Mouse (Mus musculus): ENCODE results near the gene Tshz2. TPM values are rescaled to one million over a fixed set of nuclear protein-coding genes. Genes with fewer than 3 reads are reported as not detected.

Tshz2 gene
- total RNA-seq, 2 experiments from 2014 or later: 12.8 to 14.4 TPM

DNA sequence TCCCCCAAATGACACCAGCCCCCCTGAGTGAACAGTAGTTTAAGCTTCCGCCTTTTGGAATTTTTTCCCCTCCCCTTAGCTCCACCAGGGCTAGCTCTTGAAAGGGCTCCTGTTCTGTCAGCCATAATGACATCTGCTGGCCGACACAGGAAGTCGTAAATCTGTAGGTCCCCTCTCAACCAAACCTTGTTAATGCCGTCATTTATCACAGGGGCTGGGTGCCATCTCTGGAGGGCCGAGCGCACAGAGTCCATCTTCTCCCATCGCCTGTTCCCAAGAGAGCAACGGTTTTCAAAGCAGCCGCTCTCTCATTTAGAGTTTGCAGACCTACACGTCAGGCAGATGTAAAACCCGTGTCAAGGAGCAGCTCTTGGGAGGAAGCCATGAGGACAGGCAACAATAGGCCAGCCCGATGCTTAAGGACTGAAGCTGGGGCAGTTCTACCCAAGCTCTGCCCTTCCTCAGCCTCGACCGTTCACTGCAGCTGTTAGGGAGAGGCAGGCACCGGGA is 11.6 kb upstream of the Tshz2 start:
- intact Hi-C loops (cut with DNase I): no loop called here
- DNase-seq (ENCODE audit: low spot score): no peak

DNA sequence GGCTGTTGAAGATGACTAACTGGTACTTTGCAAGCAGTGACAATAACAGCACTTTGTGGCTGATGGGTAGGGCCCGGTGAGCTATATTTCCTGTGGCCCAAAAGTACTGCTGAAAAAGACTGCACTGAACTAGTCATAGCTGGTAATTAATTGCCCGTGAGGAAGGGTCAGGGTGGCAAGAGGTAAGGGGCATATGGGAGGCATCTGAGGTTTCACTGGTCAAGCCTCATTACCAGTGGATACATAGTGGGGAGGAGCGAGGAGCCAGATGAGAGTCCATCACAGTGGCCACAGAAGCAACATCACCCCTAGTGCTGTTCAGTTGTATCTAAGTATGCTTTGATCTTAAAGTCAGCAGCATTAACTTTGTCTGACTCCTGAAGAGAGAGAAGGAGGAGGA is 2.7 kb upstream of the Tshz2 start:
- no peak for DNase-seq (ENCODE audit: low spot score)
- intact Hi-C loops (cut with DNase I): loop anchor here (5.0 kb wide), 2 partner anchors 37 to 217 kb away; no protein-coding TSS in a partner anchor

DNA sequence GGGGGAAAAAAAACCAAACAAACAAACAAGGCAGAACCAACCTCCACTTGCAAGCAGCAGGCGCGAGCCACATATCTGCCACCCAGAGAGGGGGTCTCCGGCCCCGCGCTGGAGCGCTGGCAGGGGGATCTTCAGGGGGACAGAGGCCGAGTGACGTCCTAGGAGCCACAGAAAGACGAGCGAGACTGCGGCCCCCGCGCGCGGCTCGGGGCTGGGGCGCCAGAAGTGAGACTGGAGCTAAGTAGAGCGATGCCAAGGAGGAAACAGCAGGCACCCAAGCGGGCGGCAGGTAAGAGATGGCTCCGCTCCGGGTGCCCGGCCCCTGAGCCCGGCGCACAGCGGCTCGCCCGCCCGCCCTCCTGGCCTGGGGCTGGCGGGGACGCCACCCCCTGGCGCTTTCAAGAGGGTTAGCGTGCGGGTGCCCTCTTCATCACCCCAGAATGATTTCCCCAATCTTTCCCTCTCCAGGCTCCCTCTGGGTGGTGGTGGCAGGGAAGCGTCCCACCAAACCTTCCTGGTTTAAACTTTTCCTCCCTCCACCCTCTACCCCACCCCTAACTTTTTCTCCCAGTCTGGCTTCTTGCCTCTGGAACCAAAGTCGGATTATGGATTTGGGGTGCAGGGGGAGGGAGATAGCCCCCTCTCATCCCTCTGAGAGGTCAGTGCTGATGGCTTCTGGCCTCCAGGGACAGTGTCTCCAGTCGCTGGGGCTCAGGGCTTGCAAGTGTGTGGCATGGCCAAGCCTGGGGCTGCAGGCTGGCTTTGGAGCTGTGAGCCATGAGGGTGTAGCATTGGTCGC is 877 bp downstream of the Tshz2 start:
- intact Hi-C loops (cut with DNase I): loop anchor here (2.0 to 5.0 kb wide), 4 partner anchors 34 to 214 kb away; no protein-coding TSS in a partner anchor
- DNase-seq (ENCODE audit: low spot score): peak; percentile 17

DNA sequence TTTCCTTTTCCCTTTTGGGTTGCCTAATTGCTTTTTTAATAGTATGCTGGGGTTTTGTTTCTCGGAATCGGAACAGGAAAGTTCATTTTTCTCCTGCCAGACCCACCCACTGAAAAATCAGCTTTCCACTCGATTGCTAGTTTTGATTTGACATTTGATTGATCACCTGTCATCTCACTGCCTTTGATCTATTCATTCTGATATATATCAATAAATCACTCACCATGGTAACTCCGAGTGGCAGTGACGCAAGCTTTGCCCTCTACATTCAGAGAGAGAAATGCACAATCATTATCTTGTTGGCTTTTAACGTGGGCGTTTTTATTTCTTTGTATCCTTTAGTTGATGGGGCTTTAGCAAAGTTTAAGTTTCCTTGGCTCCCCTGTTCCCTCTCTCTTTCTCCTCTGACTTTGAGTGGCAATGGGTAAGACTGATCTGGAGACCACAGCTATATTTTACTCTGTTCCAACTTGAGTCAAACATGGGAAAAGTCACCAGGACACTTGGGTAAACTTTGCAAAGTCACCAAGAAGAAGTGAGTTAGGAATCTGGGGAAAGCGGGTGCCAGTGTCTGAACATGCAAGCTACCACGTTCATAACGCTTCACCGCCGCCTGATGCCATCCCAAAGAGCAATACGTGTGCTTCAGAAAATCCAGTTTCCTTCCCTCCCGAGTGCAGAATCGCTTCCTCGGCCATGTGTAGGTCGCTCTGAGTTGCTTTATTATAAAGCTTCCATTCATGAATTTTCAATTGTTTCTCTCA is 2.0 kb downstream of the Tshz2 start:
- intact Hi-C loops (cut with DNase I): loop anchor here (5.0 kb wide), 2 partner anchors 32 to 212 kb away; no protein-coding TSS in a partner anchor

DNA sequence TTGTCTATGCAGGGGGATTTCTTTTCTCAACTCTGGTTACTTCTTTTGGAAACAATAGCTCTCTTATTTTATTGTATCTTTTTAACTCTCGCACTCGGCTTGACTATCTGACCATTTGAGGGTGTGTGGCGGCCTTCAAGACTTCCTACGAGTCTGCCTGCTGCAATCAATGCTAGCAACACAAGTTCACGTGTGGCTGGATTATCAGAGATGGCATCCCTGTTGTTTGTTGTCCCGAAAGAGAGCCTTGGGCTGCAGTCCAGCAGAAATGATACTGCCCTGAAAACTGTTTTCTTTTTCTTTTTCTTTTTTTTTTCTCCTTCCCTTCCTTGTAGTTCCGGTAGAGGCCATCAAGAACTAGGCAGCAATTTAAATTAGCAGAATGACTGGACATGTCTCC is 2.6 kb downstream of the Tshz2 start:
- intact Hi-C loops (cut with DNase I): no loop called here
- DNase-seq (ENCODE audit: low spot score): no peak

More for the DNA sequence above, 2.0 kb downstream of the Tshz2 start:
- no peak for DNase-seq (ENCODE audit: low spot score)

DNA sequence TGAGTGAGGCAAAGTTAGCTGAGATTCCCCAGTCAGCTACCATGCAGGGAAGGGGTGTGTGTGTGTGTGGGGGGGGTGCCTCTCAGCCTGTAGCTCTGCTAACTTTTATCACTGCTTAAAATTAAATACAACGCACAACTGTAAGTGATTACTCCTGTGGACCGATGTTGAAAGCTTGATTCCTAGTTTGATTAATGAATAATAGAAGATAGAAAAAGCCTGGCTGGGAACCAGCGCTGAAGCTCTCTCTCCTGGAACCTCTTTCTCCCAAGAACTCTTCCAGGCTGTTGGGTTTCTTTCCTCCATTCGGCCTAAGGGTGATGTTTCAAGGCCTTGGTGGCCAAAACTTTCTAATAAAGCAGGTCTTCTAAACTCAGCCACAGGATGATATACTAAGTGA is 3.6 kb downstream of the Tshz2 start:
- intact Hi-C loops (cut with DNase I): no loop called here
- DNase-seq (ENCODE audit: low spot score): no peak

DNA sequence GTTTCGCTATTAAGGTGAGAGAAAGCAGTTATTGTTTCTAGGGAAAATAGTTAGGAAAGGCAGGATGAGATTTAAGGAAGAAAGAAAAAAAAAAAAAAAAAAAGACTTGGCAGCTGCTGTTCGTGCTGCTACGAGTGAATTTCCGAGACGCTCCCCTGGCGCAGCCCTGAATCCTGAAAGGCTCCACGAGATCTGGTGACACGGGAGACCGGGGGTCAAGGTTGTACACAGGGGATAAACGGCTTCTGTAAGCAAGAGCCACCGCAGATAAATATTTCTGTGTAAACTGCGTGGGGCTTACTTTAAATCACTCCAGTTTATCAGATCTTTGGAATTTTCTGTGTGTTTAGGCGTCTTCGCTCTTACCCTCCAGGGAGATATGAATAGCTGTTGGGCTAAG is 8.7 kb downstream of the Tshz2 start:
- intact Hi-C loops (cut with DNase I): no loop called here
- DNase-seq (ENCODE audit: low spot score): no peak

DNA sequence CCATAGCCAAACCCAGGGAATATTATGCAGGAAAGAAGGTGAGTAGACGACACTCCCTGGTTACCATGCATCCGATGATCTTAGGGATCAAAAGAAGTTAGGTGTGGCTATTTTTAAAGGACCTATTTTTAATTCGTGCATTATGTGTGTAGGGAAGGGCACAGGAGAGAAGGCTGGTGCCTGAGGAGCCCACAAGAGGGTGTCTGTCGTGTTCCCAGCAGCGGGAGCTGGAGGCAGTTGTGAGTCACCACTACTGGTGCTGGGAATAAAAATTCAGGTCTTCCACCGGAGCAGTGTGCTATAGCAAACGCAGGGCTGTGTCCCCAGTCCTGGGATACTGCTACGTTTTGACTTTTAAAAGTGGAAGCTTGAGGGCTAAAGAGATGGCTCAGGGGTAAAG is 9.6 kb downstream of the Tshz2 start:
- no peak for DNase-seq (ENCODE audit: low spot score)
- intact Hi-C loops (cut with DNase I): no loop called here

DNA sequence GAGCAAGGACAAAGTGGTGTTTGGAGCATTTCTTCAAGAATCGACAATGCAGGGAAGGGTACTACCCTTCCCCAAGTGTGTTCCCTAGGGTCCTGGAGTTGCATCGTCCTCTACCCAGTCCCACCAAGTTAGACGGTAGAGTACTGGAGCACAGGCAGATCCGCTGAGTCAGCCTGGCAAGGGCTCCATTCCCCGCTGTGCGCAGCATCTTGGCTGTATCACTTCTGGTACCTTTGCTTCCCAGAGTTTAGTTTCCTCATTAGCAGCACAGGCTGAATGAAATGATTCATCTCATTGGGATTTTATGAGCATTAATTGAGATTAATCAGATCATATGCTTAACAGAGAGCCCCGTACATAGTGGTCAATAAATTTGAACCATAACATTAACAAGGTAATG is 14.3 kb downstream of the Tshz2 start:
- intact Hi-C loops (cut with DNase I): no loop called here
- no peak for DNase-seq (ENCODE audit: low spot score)

DNA sequence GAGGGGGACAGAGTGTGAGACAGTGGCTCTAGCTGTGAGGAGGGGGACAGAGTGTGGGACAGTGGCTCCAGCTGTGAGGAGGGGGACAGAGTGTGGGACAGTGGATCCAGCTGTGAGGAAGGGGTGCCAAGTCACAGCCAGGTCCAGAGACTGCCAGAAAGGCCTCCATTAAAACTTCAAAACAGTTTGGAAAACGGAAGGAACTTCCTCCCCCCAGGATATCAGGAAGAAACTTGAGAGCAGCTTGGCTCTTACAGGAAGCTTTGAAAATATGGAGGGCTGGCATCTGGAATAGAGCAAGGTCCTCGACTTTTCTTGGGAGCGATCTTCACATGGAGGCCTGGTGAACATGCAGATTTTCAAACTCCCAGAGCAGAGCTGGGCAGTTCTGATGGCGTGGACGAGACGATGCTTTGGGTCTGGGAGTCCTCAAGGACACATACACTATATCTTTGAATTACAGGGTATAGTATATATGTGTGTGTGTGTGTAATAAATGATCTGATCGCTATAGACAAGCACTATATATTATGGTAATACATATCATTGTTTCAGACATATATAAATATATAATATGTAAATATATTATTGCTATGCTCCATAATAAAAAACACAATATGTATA is 16.6 kb downstream of the Tshz2 start:
- intact Hi-C loops (cut with DNase I): no loop called here
- no peak for DNase-seq (ENCODE audit: low spot score)

DNA sequence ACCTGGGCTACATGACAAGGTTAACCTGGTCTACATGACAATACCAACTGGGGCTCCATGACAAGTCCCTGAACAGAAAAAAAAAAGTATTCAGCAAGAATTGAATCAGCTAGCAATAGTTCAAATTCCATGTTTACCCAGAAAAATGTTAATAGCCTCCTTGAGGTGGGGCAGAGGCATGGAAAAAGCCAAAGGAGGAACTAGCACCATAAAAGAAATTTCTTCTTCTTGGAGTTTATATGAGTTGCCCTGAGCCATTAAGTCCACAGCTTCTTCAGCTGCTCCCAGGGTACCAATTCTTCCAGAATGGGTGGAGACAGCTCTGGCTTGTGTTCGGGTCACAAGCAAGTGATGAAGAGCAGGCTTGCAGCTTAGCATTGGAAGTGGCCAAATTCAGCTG is 20.5 kb downstream of the Tshz2 start:
- intact Hi-C loops (cut with DNase I): no loop called here
- DNase-seq (ENCODE audit: low spot score): no peak

DNA sequence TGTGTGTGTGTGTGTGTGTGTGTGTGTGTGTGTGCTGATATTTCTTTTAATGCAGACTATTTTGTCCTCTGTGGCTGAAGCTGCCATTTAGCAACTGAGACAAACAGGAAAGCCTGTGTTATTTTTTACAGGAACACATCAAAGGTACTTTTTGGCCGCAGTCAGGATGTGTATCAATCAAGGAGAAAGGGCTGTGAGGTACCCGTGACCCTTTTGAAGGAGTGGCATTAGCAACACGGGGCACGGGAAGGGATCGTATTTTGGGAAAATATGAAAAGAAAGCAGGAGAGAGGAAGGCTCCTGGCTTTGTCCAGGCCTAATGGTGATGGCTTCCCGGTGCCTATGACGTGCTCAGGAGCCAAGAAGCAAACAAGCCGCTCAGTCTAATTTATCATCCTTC is 31.0 kb downstream of the Tshz2 start:
- DNase-seq (ENCODE audit: low spot score): no peak
- intact Hi-C loops (cut with DNase I): no loop called here

DNA sequence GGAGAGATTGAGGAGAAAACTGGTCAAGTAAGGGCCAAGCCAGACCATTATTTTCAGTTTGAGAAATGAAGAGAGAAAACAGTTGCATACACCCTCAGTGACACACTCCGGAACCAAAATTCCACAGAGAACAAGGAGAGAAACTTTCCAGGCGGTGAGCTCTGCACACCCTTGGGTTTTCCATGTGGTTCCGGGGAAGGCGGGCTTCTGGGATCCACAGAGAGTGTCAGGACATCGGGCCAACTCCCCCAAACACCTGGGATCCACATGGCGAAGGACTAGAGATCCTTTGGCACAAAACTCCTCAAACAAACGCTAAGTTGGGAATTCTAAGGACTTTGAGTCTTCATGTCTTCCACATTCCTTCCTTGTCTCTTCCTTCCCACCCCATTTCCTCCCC is 38.5 kb downstream of the Tshz2 start:
- no peak for DNase-seq (ENCODE audit: low spot score)
- intact Hi-C loops (cut with DNase I): no loop called here

DNA sequence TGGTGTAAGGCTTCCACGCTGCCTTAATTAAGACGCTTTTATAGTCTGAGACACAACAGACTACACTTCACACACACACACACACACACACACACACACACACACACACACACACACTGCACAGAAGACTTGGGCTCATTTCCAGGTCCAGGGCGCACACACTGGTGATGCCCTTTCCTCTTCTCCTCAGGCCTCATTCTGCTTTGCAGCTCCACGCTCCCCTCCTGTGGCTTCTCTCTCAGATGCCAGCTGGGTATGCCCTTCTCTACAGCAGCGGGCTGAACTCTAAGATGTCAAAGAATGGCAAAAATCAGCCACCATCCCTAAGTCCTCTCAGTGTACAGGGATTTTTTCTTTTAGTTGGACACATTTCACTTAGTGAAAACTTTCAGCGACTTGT is 41.0 kb downstream of the Tshz2 start:
- no peak for DNase-seq (ENCODE audit: low spot score)
- intact Hi-C loops (cut with DNase I): no loop called here

DNA sequence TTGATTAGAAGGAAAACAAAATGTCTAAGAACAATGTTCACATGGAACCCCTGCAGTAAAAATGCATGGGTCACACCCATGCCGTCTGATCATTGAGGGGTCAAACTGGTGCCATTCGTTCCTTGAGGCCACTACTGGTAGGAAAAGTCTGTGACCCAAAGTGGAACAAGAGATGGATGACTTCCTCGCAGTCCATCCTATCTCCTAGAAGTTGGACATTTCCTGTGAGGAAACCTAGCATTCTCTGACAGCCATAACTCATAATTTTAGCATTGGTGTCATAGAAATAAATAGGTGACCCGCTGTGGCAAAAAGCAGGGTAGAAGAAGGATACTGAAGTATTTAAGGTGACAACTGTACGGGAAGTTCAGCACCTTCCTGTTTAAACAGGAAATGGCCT is 41.4 kb downstream of the Tshz2 start:
- no peak for DNase-seq (ENCODE audit: low spot score)
- intact Hi-C loops (cut with DNase I): no loop called here

DNA sequence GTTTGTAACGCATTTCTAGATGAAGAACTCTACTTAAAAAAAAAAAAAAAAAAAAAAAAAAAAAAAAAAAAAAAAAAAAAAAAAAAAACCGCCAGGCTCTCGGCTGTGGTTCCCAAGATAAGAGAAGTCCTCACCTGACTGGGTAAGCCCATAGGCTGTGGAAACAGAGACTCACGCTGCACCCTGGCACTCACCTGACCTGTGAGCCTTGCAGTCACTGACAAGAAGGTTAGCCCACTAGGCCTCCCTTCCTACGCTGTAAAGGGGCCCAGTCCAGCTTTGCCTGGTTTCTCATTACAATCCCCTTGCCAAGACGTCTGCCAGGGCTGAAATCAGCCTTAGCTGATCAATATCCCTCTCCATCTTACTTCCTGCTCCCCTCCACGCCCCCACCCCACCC is 46.5 kb downstream of the Tshz2 start:
- no peak for DNase-seq (ENCODE audit: low spot score)
- intact Hi-C loops (cut with DNase I): loop anchor here (5.0 kb wide), 1 partner anchor 48 kb away; no protein-coding TSS in a partner anchor

DNA sequence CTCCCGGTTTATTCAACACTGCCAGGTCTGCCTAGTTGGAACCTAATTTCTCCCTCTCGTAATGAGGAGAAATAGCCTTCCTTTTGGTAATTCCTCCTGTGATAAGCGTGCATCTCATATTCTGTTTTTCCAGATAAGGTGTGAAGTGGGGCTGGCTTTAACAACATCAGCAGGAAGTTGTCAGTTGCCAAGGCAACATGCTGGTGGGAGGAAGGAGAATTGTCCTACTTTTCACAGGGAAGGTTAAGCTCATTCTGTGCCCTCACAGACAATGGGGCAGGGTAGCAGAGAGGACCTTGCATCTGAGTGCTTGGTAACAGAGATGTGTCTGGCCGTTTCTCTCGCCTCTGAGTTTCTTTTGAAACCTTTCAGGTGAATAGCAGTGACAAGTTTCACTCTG is 47.1 kb downstream of the Tshz2 start:
- intact Hi-C loops (cut with DNase I): loop anchor here (5.0 kb wide), 1 partner anchor 47 kb away; no protein-coding TSS in a partner anchor
- no peak for DNase-seq (ENCODE audit: low spot score)

DNA sequence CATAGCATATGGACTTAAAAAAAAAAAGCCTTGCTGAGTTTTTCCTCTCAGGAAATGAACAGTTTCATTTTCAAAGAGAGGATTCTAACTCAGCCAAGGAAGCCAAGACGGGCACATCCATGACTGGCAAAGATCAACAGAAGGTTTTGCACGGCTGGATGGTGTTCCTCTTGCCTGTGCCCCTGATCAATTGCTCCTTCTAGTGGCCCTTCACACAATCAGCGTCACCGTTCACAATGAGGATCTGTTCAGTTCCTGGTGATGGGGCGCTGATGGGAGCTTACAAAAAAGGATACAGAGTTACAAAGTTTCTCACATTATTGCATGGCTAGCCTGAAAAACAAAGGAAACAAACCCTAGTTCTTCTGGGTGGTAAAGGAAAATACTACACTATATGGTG is 52.4 kb downstream of the Tshz2 start:
- intact Hi-C loops (cut with DNase I): no loop called here
- no peak for DNase-seq (ENCODE audit: low spot score)

DNA sequence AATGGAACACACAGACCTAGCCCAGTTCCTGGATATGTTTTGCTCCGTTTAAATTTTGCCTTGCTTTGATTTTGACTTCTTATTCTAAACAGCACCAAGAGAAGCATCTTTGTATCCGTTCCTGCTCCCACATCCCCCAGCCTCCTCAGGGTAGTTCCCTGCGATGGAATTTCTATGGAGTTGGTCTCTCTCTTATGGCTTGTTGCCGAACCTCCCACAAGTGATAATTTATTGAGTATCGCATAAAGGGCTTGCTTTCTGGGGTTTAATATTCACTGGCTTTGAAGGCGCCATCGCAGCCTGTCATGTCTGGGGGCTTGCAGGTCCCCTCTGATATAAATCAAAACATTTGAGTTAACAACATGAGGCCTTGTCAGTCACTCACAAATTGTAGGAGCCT is 52.9 kb downstream of the Tshz2 start:
- intact Hi-C loops (cut with DNase I): no loop called here
- no peak for DNase-seq (ENCODE audit: low spot score)

DNA sequence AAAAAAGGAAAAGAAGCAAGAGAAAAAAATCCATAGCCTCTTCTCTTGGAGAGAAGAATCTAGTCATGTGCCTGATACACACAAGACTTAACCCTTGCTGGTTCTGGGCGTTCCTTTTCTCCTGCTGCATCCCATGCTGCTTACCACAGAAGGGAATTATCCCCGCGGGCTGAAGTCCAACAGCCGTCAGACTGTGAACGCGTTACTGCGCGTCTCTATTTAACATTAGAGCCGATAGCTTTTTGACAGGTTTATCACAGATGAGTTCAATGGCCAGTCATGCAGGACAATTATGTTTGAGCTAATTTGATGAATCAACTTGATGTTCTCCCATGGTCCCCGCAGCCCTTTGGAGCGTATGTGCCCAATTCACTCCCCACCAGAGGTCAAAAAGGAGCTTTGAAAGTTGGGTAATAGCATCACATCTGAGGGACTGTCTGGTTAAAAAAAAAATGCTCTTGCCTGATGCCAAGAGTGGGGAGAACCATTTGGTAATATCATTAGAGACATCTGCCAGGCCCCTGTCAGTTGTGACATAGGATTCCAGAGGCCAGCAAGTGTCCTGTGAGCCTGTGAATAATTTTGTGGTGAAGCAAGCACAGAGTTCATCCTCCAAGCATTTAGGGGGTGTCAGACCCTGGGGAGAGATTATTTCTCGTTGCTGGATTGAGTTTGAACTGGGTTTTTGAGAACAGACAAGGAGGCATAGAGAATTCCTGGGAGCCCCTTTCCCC is 54.1 kb downstream of the Tshz2 start:
- intact Hi-C loops (cut with DNase I): no loop called here
- DNase-seq (ENCODE audit: low spot score): no peak
